Mouse (Mus musculus): ENCODE results near the gene Fry. TPM values are rescaled to one million over a fixed set of nuclear protein-coding genes. Genes with fewer than 3 reads are reported as not detected.

The Fry gene
- 26.6 and 32.5 TPM in 2 replicates for polyA plus RNA-seq (2014; fragmentation: Nextera tagmentation; extraction: Ambion mirVana)

- peaks cover 11% of the 10 kb centered on the region for H3K4me1 ChIP-seq (ENCODE audit: control insufficient read depth, insufficient read depth, low read length)
- H3K9me3 ChIP-seq (replicated peaks; ENCODE audit: control insufficient read depth, low read length), result peaks cover 3% of the 10 kb centered on the region; the same call in 1 of the 2 replicates
- H3K4me2 ChIP-seq, result peak within 1 kb of the TSS; percentile 77
- ATAC-seq (replicated peaks; ENCODE audit: insufficient number of reproducible peaks, low FRiP score, low TSS enrichment), result peak; percentile 96
- under 1% methylated on average over 53 of the region's 68 CpGs for WGBS (ENCODE audit: insufficient replicate concordance)
- H3K27me3 ChIP-seq (ENCODE audit: control insufficient read depth, insufficient read depth, low read length), result no peaks in the 10 kb centered on the region
- H3K4me3 ChIP-seq (ENCODE audit: low read depth, low read length), result peak within 1 kb of the TSS; percentile 78
- H3K27ac ChIP-seq (ENCODE audit: low read depth, low read length), result 0 out of 2 replicates have a peak within 1 kb of the TSS, but pooled peaks have one; percentile 29
- peak within 1 kb of the TSS; percentile 67; the same call in 1 of the 2 replicates for H3K9ac ChIP-seq (ENCODE audit: low read depth, low read length)
- no peaks in the 10 kb centered on the region for H3K36me3 ChIP-seq (ENCODE audit: control insufficient read depth, insufficient read depth, low read length)
Measured at GRCm38 (mm10) chr5:150118455-150119241, at the start of gene Fry. Fry (plus strand) TSS chr5:150118645.

- Histone ChIP-seq H3K27me3 (ENCODE audit: control insufficient read depth, insufficient read depth, low read length) (no peaks in the 10 kb centered on the region), H3K9ac (ENCODE audit: low read depth, low read length) (no peak overlapping the region), H3K27ac (ENCODE audit: low read depth, low read length) (no peak overlapping the region), H3K4me1 (ENCODE audit: control insufficient read depth, insufficient read depth, low read length) (no peaks in the 10 kb centered on the region), H3K9me3 (replicated peaks; ENCODE audit: control insufficient read depth, low read length) (no peaks in the 10 kb centered on the region), H3K4me2 (no peak overlapping the region), H3K36me3 (ENCODE audit: control insufficient read depth, insufficient read depth, low read length) (no peaks in the 10 kb centered on the region), H3K4me3 (ENCODE audit: low read depth, low read length) (no peak overlapping the region)
- ATAC-seq (replicated peaks; ENCODE audit: insufficient number of reproducible peaks, low FRiP score, low TSS enrichment), result no peak
- WGBS (ENCODE audit: insufficient replicate concordance), result 16% methylated on average over 10 of the region's 10 CpGs
Measured at GRCm38 (mm10) chr5:150070086-150070485, 48.4 kb upstream of the Fry start.

GRCm38 (mm10) chr5:150071738-150072137, 46.7 kb upstream of the Fry start:
- no peak for ATAC-seq (replicated peaks; ENCODE audit: insufficient number of reproducible peaks, low FRiP score, low TSS enrichment)
- H3K27ac ChIP-seq (ENCODE audit: low read depth, low read length), result no peak overlapping the region

DNA sequence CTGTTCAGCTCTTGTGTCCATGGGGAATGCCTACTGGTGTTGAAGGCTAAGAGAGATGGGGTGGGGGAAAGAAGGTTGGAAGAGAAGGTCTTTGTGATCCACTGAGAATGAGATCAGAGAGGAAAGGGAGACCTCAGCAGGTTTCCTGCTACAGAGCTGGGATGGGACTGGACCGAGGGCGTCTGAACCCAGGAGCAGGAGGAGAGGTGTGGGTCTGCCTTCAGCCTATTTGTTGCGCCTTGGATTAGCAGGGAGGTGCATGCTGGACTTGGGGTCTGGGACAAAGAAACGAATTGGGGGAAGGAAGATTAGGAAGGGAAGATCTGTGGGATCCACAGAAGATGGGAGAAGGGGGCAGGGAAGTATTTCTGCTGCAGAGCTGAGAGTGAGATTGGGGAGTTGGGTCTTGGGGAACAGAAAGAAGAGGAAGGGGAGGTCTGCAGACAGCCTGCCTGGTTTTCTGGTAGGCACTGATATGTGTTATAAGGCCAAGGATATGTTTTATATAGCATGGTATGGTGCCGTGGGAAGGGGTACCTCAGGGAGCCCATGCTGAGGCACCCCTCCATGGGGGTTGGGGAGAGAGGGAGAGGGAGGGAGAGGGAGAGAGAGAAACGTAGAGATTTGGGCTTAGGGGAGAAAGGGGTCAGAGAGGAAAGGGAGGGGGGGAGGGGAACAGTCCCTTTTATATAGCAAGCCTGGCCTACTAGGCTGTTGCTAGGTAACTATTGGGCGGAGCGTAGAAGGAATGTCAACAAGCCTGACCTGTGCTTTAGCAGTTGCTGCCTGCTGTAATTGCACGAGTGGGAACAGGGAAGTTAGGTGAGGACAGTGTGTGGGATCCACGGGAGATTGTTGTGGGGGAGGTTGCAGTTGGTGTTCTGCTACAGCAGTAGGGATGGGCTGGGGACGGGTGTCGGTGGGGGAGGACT, 38.3 kb upstream of the Fry start:
- Histone ChIP-seq H3K4me1 (ENCODE audit: control insufficient read depth, insufficient read depth, low read length) (peaks cover 4% of the 10 kb centered on the region; the same call in 1 of the 2 replicates), H3K27ac (ENCODE audit: low read depth, low read length) (no peak overlapping the region), H3K27me3 (ENCODE audit: control insufficient read depth, insufficient read depth, low read length) (no peaks in the 10 kb centered on the region), H3K4me3 (ENCODE audit: low read depth, low read length) (no peak overlapping the region), H3K9ac (ENCODE audit: low read depth, low read length) (no peak overlapping the region), H3K9me3 (replicated peaks; ENCODE audit: control insufficient read depth, low read length) (no peaks in the 10 kb centered on the region), H3K36me3 (ENCODE audit: control insufficient read depth, insufficient read depth, low read length) (no peaks in the 10 kb centered on the region), H3K4me2 (peak overlapping the region; percentile 38)
- no peak for ATAC-seq (replicated peaks; ENCODE audit: insufficient number of reproducible peaks, low FRiP score, low TSS enrichment)
- WGBS (ENCODE audit: insufficient replicate concordance), result 24% methylated on average over 12 of the region's 12 CpGs

More at GRCm38 (mm10) chr5:150071738-150072137, 46.7 kb upstream of the Fry start:
- Histone ChIP-seq H3K9me3 (replicated peaks; ENCODE audit: control insufficient read depth, low read length) (no peaks in the 10 kb centered on the region), H3K9ac (ENCODE audit: low read depth, low read length) (no peak overlapping the region), H3K27me3 (ENCODE audit: control insufficient read depth, insufficient read depth, low read length) (no peaks in the 10 kb centered on the region), H3K4me3 (ENCODE audit: low read depth, low read length) (no peak overlapping the region), H3K36me3 (ENCODE audit: control insufficient read depth, insufficient read depth, low read length) (no peaks in the 10 kb centered on the region), H3K4me1 (ENCODE audit: control insufficient read depth, insufficient read depth, low read length) (no peaks in the 10 kb centered on the region), H3K4me2 (no peak overlapping the region)

- no peak for ATAC-seq (replicated peaks; ENCODE audit: insufficient number of reproducible peaks, low FRiP score, low TSS enrichment)
- no peak overlapping the region for H3K4me3 ChIP-seq (ENCODE audit: low read depth, low read length)
- no peaks in the 10 kb centered on the region for H3K27me3 ChIP-seq (ENCODE audit: control insufficient read depth, insufficient read depth, low read length)
- no peak overlapping the region for H3K27ac ChIP-seq (ENCODE audit: low read depth, low read length)
- no peak overlapping the region for H3K9ac ChIP-seq (ENCODE audit: low read depth, low read length)
- H3K4me1 ChIP-seq (ENCODE audit: control insufficient read depth, insufficient read depth, low read length), result peaks cover 4% of the 10 kb centered on the region; the same call in 1 of the 2 replicates
- no peaks in the 10 kb centered on the region for H3K9me3 ChIP-seq (replicated peaks; ENCODE audit: control insufficient read depth, low read length)
- H3K4me2 ChIP-seq, result no peak overlapping the region
- 76% methylated on average over 14 of the region's 14 CpGs for WGBS (ENCODE audit: insufficient replicate concordance)
- no peaks in the 10 kb centered on the region for H3K36me3 ChIP-seq (ENCODE audit: control insufficient read depth, insufficient read depth, low read length)
Measured at GRCm38 (mm10) chr5:150082696-150083095, 35.7 kb upstream of the Fry start.

DNA sequence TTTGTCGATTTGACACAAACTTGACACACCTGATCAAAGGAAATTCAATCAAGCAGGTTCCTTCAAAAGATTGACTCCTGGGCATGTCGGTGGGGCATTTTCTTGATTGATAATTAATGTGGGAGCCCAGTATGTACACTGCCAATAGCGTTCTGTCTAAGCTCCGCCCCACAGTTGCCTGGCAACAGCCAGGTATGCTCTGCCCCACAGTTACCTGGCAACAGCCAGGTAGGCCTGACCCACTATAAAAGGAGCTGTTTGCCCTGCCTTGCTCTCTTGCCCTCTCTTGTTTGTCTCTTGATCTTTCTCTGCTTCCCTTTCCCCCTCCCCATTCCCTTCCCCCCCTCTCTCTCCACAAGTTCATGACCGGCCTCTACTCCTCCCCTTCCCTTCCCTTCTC, 35.3 kb upstream of the Fry start:
- 58% methylated on average over 5 of the region's 5 CpGs for WGBS (ENCODE audit: insufficient replicate concordance)
- H3K9me3 ChIP-seq (replicated peaks; ENCODE audit: control insufficient read depth, low read length), result no peaks in the 10 kb centered on the region
- peaks cover 4% of the 10 kb centered on the region; the same call in 1 of the 2 replicates for H3K4me1 ChIP-seq (ENCODE audit: control insufficient read depth, insufficient read depth, low read length)
- no peaks in the 10 kb centered on the region for H3K27me3 ChIP-seq (ENCODE audit: control insufficient read depth, insufficient read depth, low read length)
- no peak overlapping the region for H3K9ac ChIP-seq (ENCODE audit: low read depth, low read length)
- no peaks in the 10 kb centered on the region for H3K36me3 ChIP-seq (ENCODE audit: control insufficient read depth, insufficient read depth, low read length)
- ATAC-seq (replicated peaks; ENCODE audit: insufficient number of reproducible peaks, low FRiP score, low TSS enrichment), result no peak
- H3K4me2 ChIP-seq, result no peak overlapping the region
- no peak overlapping the region for H3K27ac ChIP-seq (ENCODE audit: low read depth, low read length)
- H3K4me3 ChIP-seq (ENCODE audit: low read depth, low read length), result no peak overlapping the region

- H3K4me1 ChIP-seq (ENCODE audit: control insufficient read depth, insufficient read depth, low read length), result no peaks in the 10 kb centered on the region
- peak; percentile 14 for ATAC-seq (replicated peaks; ENCODE audit: insufficient number of reproducible peaks, low FRiP score, low TSS enrichment)
Measured at GRCm38 (mm10) chr5:150097620-150098019, 20.8 kb upstream of the Fry start.

DNA sequence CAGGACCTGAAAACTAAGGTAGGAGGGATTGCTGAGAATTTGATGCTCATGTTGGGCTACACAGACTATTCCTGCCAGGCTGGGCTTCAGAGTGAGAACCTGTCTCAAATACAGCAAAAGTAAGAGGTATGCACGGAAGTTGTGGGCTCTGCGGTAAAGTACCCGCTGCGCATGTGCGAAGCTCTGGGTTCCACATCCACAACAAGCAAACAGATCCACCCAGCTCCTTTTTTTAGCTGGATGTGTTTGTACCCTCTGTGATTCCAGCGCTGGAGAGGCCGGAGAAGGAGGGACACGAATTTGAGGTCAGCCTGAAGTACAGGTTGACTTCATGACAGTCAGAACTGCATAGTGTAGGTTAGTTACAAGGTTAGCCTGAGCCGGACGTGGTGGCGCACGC, 19.7 kb upstream of the Fry start:
- no peak for ATAC-seq (replicated peaks; ENCODE audit: insufficient number of reproducible peaks, low FRiP score, low TSS enrichment)
- WGBS (ENCODE audit: insufficient replicate concordance), result 87% methylated on average over 12 of the region's 12 CpGs

More at GRCm38 (mm10) chr5:150097620-150098019, 20.8 kb upstream of the Fry start:
- H3K9me3 ChIP-seq (replicated peaks; ENCODE audit: control insufficient read depth, low read length), result no peaks in the 10 kb centered on the region
- H3K27me3 ChIP-seq (ENCODE audit: control insufficient read depth, insufficient read depth, low read length), result no peaks in the 10 kb centered on the region
- no peak overlapping the region for H3K4me2 ChIP-seq
- no peak overlapping the region for H3K4me3 ChIP-seq (ENCODE audit: low read depth, low read length)
- 6% methylated on average over 6 of the region's 6 CpGs for WGBS (ENCODE audit: insufficient replicate concordance)
- no peaks in the 10 kb centered on the region for H3K36me3 ChIP-seq (ENCODE audit: control insufficient read depth, insufficient read depth, low read length)
- H3K27ac ChIP-seq (ENCODE audit: low read depth, low read length), result no peak overlapping the region
- no peak overlapping the region for H3K9ac ChIP-seq (ENCODE audit: low read depth, low read length)

More for the DNA sequence above, 19.7 kb upstream of the Fry start:
- Histone ChIP-seq H3K4me1 (ENCODE audit: control insufficient read depth, insufficient read depth, low read length) (no peaks in the 10 kb centered on the region), H3K9me3 (replicated peaks; ENCODE audit: control insufficient read depth, low read length) (no peaks in the 10 kb centered on the region), H3K36me3 (ENCODE audit: control insufficient read depth, insufficient read depth, low read length) (no peaks in the 10 kb centered on the region), H3K9ac (ENCODE audit: low read depth, low read length) (no peak overlapping the region), H3K4me3 (ENCODE audit: low read depth, low read length) (no peak overlapping the region), H3K4me2 (no peak overlapping the region), H3K27me3 (ENCODE audit: control insufficient read depth, insufficient read depth, low read length) (no peaks in the 10 kb centered on the region), H3K27ac (ENCODE audit: low read depth, low read length) (no peak overlapping the region)
